Mouse (Mus musculus): ENCODE measurements at regions not wholly inside any gene's neighbourhood (a gene's known extent, or its start where the extent isn't known, plus 50 kb on each side); places are given as distances from the start of the nearest gene placed in this dataset.

GRCm38 (mm10) chr16:10098511-10098910, 71.5 kb upstream of the Rpl39l start:
- no peak for DNase-seq (ENCODE audit: low read depth)

GRCm38 (mm10) chr16:10088461-10089353, 81.3 kb upstream of the Rpl39l start:
- peak; percentile 6 for DNase-seq (ENCODE audit: low read depth)

- DNase-seq (ENCODE audit: low read depth), result no peak
Observed at GRCm38 (mm10) chr16:10086341-10086740, 83.7 kb upstream of the Rpl39l start.

GRCm38 (mm10) chr16:10085429-10085828, 84.6 kb upstream of the Rpl39l start:
- DNase-seq (ENCODE audit: low read depth), result no peak

GRCm38 (mm10) chr16:10081751-10082150, 86.4 kb upstream of the Grin2a start:
- DNase-seq (ENCODE audit: low read depth), result no peak

GRCm38 (mm10) chr16:10080121-10080679, 84.8 kb upstream of the Grin2a start:
- no peak for DNase-seq (ENCODE audit: low read depth)

GRCm38 (mm10) chr16:10073158-10073557, 77.8 kb upstream of the Grin2a start:
- DNase-seq (ENCODE audit: low read depth), result peak; percentile 42

- DNase-seq (ENCODE audit: low read depth), result no peak
Observed at GRCm38 (mm10) chr16:10063491-10063890, 68.1 kb upstream of the Grin2a start.

- DNase-seq (ENCODE audit: low read depth), result no peak
Observed at GRCm38 (mm10) chr16:10058094-10058493, 62.7 kb upstream of the Grin2a start.
